Mouse (Mus musculus) B cell, adult 2 months (primary cell): Measurements from ENCODE around the gene Tle3.
A peak's percentile ranks its signal among the peaks of the same experiment; 100 is the strongest.

Experiments used
- DNase-seq, 2 experiments: peaks; one replicate each; pipeline ENCODE4 v3.0.0; 2022

Gene Tle3

DNA sequence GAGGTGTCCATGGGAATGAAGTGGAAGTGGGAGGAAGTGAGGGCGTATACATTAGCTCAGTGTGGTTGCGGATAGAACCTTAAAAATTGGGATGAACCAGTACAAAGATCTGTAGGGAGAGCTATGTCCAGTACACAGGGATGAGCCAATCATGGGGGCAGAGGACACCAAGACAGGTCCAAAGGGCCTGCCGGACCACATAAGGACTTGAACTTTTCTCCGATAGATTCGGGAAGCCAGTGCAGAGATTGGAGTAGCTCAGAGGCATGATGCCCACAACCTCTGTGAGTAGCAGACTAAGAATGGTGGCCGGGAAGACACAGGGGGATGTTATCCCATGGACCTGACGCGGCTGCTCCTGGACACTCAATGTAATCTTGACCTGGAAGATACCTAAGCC is 12.0 kb upstream of the Tle3 start:
- DNase-seq, result no peak

DNA sequence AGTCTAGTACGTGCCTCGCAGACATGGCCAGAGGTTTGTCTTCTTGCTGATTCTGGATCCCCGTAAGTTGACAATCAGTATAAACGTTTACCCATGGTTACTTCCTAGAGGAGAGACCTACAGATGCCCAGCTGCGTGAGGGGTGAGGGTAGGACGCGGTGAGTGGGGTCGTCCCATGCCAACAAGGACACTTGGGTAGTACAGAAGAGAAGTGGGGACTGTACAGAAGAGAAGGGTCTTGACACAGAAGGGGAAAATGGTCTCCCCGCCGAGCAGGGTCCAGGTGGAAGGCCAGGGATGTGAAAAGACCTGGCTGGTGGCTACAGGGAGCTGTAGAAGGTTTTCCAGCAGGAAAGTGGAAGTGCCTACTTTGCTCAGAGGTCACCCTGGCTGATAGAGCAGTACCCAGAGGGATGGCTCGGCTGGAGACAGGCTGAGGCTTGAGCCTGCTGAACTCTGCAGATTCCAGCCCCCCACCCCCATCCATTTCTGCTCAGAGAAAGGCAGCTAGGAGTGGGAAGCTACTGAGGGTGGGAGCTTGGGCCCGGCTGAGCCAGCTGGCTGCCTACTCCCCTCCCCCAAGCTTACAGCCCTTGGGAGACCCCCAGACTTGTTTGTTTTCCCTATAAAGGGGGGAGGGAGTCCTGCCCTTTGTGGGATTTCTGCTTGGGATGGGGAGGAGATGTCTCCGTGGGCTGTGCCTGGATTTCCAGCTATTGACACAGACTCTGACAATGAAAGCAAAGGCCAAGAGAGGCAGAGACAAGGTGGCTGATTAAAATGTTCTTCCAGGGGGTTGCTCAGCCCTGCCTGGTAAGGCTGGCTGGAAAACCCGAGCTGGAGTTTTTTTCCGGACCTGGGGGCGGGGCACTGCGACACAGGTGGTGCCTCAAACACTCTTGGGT is 11.2 kb upstream of the Tle3 start:
- no peak for DNase-seq

DNA sequence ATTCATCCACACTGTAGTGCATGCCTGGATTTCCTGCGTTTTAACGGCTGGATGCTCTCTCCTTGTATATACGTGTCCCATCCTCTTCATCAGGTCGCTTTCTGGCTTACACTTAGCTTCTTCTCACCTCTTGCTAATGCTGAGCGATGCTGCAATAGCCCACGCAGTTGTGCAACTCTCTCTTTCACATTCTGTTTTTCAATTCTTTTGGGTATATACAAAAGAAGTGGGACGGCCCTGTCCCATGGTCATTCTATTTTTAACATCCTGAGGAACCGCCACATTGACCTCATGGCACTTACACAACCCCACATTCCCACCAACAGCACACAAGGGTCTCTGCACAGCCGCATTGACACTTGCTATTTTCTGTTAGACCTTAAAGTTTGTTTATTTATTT is 9.0 kb upstream of the Tle3 start:
- DNase-seq, result no peak

DNA sequence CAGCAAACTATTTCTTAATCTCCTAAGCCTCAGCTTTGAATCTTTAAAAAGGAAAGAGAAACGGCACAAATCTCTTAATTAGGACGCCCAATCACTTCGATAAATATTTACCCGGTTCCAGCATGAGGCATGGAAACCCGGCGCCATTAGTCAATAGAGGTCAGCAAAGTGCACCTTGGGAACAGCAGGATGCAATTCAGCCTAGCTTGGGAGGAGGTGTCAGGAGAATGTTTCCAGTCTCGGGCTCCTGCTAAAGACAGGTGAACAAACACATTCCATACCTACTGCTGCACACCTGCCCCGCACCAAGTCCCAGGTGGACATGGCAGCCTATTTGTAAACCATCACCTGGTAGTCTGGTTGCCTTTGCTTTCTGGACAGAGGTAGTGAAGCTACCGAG is 6.1 kb upstream of the Tle3 start:
- DNase-seq, result no peak

DNA sequence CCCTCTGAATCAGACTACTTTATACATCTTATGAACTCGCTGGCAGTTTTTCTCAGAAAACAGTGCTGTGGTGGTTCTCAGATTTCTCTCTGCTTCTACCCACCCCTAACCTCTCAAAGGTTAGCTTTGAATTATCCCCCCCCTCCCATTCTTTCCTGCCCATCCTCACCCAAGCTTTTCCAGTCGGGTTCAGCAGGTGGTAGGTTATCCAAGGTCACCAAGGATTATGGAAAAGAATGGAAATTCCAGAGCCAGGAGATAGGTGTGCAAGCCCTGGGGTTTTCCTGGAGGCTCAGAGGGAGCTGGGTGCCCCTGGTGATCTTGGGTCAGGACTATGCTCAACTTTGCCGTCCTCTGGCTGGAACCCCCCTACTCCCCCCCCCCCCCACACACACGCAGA is 5.0 kb upstream of the Tle3 start:
- DNase-seq, result no peak

DNA sequence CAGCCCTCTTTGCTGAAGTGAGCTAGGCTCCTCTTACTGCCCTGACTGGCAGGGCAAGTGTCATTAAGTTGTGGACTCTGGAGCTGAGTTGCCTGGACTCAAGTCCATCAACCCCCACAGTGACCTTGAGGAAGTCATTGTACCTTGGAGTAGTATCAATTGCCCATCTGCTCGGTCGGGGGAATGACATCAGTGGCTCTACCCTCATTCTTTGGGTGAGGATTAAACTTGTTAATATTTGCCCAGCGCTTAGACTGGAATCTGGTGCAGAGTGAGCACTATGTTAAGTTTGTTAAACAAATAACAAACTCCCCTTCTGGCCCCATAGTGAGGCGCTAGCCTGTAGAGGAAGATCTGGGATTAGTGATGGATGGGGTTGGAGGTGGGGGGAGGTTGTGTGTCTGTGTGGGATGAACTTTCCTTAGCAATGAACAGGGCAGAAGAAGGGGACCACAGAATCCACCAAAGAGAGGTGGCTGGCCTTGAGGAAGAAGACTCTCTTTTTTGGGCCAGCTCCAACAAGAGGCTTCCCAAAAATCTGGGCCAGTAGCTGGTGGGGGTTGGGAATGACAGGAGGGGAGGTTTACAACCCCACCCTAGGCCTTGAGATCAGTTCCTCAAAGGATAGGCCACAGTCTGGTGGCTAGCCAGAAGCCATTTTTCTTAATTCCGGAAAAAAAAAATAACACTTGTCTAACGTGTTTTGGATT is 4.2 kb upstream of the Tle3 start:
- no peak for DNase-seq

DNA sequence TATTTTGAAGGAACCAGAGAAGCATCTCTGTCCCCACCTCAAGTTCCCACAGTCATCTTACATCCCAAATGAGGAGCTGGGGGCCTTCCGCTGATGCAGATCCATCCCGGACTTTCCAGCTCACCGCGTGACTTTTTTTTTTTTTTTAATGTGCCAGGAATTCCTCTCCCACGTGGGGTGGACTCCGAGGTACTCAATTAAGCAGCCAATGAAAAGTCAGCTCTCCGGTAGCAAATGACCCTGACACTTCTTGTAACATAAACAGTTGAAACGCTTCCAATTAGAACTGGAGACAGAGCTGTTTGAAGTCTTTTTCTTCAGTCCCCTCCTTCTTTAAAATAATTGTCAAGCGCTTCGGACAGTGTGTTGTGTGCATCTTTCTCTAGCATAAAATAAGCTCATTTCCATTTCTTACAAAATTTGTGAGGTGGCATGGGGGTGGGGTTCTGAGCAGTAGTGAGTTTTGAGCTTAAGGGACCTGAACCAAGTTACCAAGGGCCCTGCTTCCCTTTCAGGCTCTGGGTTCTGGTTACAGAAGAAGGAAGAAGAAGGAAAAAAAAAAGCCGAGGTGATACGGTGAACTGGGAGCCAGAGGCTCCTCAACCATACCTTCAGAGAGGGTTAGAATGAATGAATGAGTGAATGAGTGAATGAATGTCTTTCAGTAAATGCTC is 3.5 kb upstream of the Tle3 start:
- DNase-seq, result no peak

DNA sequence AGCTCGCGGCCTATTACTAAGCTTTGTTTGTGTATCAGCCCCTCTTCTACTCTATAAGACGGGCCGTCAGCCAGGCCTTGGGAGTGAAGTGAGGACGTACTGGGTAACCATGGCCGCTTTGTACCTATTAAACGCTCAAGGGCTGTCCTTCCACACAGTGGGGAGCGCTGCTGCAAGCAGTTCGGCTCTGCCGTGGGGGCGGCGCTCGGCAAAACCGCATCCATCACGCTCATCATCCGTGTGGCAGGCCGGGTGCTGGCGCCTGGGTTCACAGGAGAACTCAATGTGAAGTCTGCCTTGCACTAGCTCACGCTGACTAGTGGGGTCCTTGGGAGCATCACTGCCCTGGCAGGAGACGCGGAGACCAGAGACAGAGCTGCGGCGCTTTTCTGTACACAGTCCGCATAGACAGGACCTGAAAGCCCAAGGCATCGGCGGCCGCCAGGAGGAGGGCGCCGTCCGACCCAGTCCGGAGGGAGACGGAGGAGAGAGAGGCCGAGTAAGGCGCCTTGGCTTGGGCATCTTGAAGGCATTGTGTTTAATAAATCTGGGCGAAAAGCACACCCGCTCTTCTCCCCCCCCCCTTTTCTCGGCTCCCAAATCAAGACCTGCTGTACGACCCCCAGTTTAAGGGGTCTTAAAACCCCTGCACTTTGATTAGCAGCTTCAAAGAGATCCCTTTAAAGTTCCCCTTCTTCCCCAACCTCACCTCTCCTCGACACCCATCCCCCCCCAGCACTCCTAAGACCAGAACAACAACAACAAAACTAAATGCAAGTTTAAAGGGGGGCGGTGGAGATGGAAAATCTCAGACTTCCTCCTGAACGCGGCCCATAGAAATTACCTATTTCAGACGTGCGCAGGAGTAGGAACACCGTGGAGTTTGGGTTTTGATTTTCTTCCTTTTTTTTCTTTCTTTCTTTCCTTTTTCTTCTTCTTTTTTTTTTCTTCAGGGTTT is 2.6 kb upstream of the Tle3 start:
- peak; percentile 68 to 71 for DNase-seq

DNA sequence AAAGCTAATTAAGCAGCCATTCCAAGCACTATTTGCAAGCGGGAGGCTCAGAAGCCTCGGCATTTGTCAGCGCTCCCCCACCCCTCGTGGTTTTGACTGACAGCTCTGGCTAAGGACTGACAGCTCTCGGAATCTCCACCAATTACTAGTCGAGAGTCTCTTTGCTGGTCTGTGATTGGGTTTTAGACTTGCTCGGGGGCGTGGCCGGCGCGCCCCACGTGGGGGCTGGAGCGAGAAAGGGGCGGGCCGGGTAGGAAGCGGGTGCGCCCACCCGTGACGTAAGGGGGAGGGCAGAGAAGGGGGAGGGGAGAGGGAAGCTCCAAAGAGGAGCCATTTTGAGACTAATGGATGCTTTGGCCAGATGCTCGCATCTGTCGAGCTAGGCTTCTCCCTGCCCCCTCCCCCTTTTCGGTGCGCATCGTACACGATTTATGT is 1.7 kb upstream of the Tle3 start:
- DNase-seq, result peak; percentile 99

DNA sequence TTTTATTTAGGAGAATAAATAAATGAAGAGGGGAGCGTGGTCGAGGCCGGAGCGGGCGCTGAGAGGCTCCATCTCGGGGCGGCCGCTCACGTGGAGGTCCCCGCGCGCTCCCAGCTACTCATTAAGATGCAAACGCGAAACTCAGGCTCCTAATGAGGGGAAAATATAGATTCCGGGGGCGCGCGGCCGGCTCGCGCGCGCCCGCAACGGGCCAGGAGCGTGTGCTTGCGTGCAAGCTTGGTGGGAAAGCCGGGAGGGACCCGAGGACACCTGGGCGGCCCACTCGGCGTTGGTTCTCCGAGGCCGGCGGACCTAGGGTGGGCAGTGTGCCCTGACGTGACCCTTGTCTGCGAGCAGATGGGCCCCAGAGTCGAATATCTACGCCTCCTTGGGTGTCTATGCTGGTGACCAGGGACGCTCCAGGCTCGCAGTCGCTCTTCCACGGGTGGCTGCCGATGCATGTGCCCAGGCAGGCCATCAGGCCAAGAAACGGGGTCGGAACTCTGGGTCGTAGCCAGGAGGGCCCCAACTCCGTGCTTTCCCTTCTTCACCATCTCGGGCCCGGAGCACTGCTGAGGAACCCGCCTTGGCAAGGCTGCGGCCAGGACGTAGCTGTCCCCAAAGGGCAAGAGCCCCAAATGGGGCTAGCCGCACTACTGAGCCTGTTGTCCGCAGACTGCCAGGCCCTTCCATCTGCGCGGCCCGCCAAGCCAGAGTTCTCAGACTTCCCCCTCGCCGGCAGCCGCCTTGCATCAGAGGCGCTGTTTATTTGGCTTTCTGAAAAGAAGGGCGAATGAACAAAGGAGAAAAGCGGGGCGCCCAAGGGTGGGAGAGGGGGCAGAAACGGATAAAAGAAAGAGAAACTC is 1.0 kb upstream of the Tle3 start:
- peak; percentile 67 to 71 for DNase-seq

DNA sequence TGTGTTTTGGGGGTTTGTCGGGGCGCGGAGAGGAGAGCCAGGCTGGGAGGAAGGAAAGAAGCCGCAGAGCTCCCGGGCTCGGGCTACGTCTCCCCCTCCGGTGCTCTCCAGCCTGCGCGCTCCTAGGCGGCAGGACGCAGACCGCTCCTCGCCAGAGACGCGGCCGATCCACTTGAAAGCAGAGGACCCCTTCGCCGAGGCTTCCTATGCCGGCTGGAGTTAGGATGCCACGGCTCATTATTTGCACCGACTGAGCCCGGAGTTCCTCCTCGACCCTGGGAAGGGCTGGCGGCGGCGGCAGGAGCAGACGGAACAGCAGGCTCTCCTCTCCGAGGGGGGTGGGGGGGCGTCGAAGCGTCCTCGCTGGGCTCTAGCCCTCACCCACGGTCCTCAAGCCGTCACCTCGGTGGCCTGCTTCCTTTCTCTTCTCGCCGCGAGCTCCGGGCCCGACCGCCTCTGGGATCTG is 377 bp downstream of the Tle3 start:
- no peak for DNase-seq

DNA sequence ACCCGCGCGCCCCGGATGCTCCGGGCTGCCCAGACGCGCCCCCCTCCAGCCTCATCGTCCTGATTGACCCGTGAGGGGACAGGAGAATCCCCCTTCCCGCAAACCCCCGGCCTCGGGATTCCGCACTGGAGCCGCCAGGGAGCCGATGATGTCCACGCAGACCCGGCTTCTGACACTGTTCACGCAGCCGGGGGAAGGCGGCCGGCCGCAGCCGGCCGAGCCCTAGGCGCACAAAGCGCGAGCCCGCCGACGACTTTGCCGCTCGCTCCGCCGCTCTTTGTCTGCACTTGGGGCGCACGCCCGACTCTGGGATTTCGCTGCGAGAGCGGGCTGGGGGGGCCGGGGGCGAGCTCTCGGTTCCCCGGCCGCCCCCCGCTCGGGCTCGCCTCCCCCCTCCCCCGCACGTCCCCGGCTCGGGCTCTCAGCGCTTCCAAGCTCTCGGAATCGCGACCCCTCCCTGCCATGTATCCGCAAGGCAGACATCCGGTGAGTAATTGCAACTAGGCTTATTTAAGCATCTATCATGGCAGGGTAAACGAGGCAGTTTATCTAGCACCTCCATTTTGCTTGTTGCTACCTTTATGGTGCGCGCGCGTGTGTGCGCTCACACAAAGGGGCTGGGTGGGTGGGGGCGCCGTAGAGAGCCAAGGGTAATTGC is 939 bp downstream of the Tle3 start:
- DNase-seq, result peak; percentile 51 to 52

DNA sequence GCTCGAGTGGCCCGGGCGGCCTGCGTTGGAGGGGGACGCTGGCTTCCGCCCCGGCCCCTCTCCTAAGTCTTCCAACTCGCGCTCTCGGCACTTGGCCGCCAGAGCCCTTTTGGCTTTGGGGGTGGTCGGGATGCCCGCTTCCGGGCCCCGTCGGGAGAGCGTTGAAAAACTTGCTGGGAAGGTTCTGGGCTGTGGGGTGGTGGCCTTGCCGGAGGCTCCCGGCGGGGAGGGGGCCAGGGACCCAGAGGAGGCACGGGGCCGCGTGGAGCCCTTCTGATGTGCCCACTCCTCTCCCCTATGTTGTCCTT is 1.4 kb downstream of the Tle3 start:
- DNase-seq, result peak in 1 of 2 experiments; percentile 51

DNA sequence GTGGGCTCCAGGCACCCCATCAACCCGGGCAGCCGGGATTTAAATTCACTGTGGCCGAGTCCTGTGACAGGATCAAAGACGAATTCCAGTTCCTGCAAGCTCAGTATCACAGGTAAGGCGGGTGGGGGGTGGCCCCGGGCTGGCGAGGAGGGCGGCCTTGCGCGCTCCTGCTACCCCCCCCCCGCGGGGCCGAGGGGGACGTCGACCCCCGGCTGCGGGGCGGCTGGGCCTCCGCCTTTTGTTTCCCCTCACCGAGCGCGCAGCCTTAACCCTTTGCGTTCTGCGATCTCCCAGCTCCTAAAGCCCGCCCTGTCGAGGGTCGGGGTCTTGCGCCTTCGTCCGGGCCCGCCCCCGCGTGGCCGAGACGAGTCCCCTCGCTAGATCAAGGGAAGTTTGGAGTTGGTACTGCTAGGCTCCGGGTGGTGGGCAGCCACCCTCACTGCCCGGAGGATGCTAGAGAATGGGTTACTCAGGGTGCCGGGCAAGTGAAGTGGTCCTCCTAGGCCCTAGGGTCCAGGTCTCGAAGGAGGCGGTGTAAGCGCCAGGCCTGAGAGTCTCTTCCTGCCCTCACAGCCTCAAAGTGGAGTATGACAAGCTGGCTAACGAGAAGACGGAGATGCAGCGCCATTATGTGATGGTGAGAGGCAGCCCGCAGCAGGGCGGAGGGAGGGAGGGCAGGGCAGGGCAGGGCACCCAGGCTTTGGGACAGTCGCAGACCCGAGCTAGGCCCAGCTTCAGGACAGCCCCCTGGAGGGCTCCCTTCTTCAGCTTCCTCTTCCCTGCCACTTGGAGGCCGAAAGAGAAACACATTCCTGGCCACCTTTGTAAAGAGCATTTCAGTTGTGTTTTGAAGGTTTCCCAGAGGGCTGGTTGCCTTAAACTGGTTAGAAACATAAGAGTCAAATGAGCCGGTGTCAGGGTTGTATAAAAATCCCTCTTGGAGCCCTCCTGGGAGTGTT is 2.1 kb downstream of the Tle3 start:
- DNase-seq, result peak; percentile 34 to 41

DNA sequence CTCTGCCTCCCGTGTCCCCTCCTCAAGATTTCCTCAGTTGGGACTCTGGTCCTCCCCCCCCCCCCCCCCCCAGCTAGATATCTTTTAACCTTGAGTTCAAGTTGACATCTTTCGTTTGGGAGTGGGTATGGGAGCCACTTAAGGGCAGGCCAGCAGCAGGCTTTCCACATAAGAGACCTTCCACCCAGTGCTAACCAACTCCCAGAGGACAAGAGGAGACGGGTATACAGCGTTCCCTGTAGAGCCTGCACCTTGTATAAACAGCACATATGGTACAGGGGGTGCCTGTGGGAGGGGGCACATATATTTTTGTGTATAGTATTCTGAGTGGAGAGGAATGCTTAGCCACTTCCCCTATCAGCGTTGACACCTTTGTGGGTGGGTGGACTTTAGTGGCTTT is 2.8 kb downstream of the Tle3 start:
- DNase-seq, result no peak

DNA sequence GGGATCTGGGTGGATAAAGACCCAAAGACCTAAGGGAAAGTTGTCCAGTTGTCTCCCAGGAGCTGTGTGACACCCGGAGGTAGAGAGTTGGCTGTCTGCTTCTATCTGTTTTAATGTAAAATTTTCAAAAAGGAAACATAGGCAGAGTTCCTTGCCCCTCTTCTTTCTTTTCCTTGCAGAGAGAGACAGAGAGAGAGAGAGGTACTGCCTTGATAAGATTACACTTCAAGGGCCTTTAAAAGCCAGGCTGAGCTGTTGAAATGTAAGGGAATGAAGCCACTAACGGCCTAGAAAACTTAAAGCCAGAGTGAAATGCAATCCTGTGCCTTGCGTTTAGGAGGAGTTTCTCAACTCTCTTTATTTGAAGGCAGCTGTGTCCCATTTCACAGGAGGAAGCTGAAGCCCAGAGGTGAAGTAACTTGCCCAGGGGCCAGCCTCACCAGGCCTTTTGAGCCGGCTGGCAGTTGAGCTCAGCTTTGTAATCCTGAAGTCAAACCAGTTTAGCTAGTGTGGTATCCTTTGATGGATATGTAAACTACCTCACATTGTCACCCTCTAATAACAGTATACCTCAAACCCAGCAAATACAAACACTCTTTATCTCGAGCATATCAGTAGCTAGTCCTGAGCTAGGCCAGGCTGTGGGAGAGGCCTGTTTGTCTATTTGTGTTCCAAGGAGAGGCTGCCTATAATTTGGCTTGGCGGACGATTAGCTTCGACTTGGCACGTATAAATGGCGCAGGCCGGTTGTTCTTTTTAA is 3.8 kb downstream of the Tle3 start:
- DNase-seq, result no peak

DNA sequence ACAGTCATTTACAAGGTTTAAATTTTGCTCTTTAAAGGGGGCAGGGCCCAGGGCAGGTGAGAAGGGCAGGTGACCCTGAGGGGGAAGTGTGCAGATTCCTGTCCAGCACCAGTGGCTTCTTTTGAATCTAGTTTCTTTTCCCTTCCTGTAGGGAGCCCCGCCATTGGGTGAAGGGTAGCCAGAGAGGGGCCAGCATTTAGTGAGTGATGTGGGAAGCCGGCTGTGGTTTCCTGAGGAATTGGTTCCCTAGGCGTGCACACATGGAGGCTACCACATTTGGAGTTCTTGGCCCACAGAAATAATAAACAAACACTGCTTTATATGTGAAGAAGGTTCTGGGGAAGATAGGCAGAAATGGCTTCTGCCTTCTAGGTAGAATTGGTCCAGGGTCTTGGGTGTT is 4.5 kb downstream of the Tle3 start:
- no peak for DNase-seq

DNA sequence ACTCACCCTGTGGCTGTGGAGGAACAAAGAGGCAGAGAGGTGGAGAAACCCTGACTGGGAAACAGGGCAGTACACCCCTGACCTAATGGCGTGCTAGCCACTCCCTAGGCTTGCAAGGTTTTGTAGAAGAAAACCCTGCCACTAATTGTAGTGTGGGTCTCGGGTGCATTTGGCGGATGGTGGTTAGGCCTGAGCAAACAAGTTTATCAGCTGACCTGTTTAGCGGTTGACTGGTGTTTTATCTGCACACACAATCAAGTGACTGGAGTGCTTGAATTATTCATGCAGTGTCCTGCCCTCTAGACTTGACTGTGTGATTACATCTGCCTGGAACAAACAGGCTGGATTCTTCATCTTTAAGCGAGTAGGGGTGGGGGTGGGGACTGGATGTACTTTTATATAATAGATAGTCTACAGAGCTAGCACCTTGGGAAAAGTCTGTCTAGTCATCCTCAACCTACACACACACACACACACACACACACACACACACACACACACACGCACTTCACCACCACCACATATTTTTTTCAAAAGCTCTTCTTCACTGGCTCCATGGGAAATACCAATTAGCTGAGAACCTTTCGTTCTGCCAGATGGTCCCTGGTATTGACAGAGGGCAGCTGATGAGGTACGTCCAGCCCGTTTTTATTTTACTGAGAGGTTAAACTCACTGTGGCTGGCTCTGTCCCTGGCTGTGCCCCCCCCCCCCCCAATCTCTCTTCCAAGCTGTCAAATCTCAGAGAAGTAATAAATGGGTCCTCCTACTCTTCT is 5.7 kb downstream of the Tle3 start:
- no peak for DNase-seq
